Mouse (Mus musculus) liver, postnatal 0 days (tissue): ENCODE measurements around the gene Mbd3.

ENCODE experiments used
- CTCF ChIP-seq: sonication (generic); IDR thresholded peaks from 2 replicates; pipeline ENCODE4 v1.5.1; 2016; ENCODE audit warnings: antibody characterized with exemption, low read depth
- EP300 ChIP-seq: IDR thresholded peaks from 2 replicates; pipeline ENCODE4 v1.6.1; 2016; ENCODE audit warnings: antibody characterized with exemption, low read depth, mild to moderate bottlenecking

DNA sequence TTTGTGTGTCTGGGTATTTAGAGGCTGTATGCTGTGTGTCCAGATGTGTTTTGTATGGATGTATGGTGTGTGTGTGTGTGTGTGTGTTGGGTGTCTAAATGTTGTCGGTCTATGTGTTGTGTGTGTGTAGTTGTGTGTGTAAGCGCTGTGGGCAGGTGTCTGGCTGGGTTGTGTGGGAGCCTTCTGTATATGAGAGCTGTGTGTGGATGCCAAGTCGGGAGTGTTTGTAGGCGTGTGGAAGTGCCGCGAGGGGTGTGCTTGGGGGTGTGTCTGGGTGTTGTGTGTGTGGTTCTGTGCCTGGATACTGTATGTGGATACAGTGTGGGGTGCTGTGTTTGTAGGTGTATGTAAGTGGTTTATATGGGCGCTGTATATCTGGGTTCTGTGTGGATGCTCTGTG lies 42.0 kb downstream of the Mbd3 start:
- TF ChIP-seq CTCF: no peak
- no peak for TF ChIP-seq EP300
